Mouse (Mus musculus): ENCODE data around the gene Arhgef1.

DNA sequence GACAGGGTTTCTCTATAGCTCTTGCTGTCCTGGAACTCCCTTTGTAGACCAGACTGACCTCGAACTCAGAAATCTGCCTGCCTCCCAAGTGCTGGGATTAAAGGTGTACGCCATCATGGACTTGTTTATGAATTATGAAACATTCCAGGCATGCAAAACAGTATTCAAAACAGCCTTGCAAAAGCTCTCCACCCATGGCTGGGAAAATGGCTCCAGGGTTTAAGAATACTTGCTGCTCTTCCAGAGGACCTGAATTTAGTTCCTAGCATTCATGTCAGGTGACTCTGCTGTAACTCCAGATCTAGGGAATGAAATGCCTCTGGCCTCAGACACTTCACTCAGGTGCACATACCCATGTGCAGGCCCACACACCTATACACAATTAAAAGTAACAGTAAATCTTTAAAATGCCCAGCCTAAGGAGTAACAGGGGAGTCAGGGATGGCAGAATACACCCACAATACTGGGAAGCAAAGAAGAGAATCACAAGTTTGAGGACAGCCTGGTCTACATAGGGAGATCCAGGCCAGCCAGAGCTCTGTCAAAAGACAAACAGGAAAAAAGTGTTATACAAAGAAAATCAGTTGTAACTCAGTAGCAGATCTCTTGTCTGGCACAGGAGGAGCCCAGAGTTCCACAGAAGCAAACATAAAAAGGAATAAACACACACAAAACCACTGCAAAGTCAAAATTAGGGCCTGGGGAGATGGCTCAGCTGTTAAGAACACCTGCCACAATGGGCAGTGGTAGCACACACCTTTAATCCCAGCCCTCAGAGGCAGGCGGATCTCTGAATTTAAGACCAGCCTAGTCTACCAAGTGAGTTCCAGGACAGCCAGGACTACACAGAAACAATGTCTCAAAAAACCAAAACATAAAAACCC lies 11.2 kb upstream of the Arhgef1 start:
- TF ChIP-seq CTCF (IDR thresholded peaks at IDR 0.05; ENCODE audit: control insufficient read depth, insufficient read depth, insufficient replicate concordance, low read depth, low read length) (no peak), POLR2A (IDR thresholded peaks at IDR 0.05; ENCODE audit: control insufficient read depth, low read depth, low read length) (no peak)

Measured in testis, adult 2 months (tissue).